In genomic region chr11:105494786-105495369, GRCm38 (mm10) we compare ENCODE assay signal across 13 mouse cellular contexts. TPM values are rescaled to one million over a fixed set of nuclear protein-coding genes. Genes with fewer than 3 reads are reported as not detected.
DNase-seq lines count a peak whose midpoint lies in the region; ATAC-seq lines count a peak whose summit lies in the region.
"Had no signal": no experiment of that assay in that cellular context is flagged by ENCODE, and none has a peak within 500 bp of the region (broad histone marks: within the 10 kb centered on the region; RNA-seq: fewer than 3 reads in every experiment).

No protein-coding gene starts in this region.

- H3K36me3 ChIP-seq in heart, embryonic 10.5 days = no peaks in the 10 kb centered on the region
- H3K36me3 ChIP-seq in neural tube, embryonic 15.5 days = no peaks in the 10 kb centered on the region

- H3K27ac ChIP-seq in heart, embryonic 10.5 days = peak overlapping the region; percentile 53; the same call in 1 of the 2 replicates
- no peak overlapping the region for H3K27ac ChIP-seq in neural tube, embryonic 15.5 days (replicated peaks)
- H3K27ac ChIP-seq: heart, adult 2 months; macrophage had no signal

- H3K9ac ChIP-seq in neural tube, embryonic 15.5 days (replicated peaks) = no peak overlapping the region

- no peak for DNase-seq in heart, embryonic 10.5 days (ENCODE audit: low spot score)
- no peak for DNase-seq in heart, postnatal 36 days
- DNase-seq in neural tube, embryonic 10.5 days (ENCODE audit: extremely low spot score, low spot score) = peak; percentile 13
- DNase-seq in heart, postnatal 10 days = peak; percentile 51 to 52
- DNase-seq in urinary bladder, adult 2 months (ENCODE audit: low spot score) = no peak
- DNase-seq: cerebellum, adult 9-10 months; kidney, adult 18-20 months had no signal

- WGBS in heart, embryonic 10.5 days = 64% methylated on average over 6 of the region's 6 CpGs
- WGBS in neural tube, embryonic 15.5 days = 86% methylated on average over 6 of the region's 6 CpGs

- no peaks in the 10 kb centered on the region for H3K9me3 ChIP-seq in heart, embryonic 10.5 days
- H3K9me3 ChIP-seq in neural tube, embryonic 15.5 days (replicated peaks) = no peaks in the 10 kb centered on the region

- no peaks in the 10 kb centered on the region for H3K27me3 ChIP-seq in heart, embryonic 10.5 days (ENCODE audit: insufficient read depth, poor library complexity, severe bottlenecking)
- no peaks in the 10 kb centered on the region for H3K27me3 ChIP-seq in neural tube, embryonic 15.5 days (replicated peaks)

- H3K4me2 ChIP-seq in neural tube, embryonic 15.5 days = no peak overlapping the region

- H3K4me1 ChIP-seq in heart, embryonic 10.5 days = peaks cover 49% of the 10 kb centered on the region
- H3K4me1 ChIP-seq in neural tube, embryonic 15.5 days = peaks cover 4% of the 10 kb centered on the region; the same call in 1 of the 2 replicates

- intact Hi-C loops in heart, postnatal 36 days (cut with DNase I) = no loop called here
- intact Hi-C loops in heart, postnatal 10 days (cut with DNase I) = no loop called here

- ATAC-seq in neural tube, embryonic 15.5 days (ENCODE audit: low FRiP score) = no peak
- no peak for ATAC-seq in erythroblast, adult 5-6 weeks (replicated peaks; ENCODE audit: low FRiP score, poor library complexity, severe bottlenecking)

- no peak overlapping the region; the same call in 1 of the 2 replicates for H3K4me3 ChIP-seq in heart, embryonic 10.5 days
- no peak overlapping the region for H3K4me3 ChIP-seq in neural tube, embryonic 15.5 days (replicated peaks)
- H3K4me3 ChIP-seq: heart, adult 2 months had no signal

RNA-seq across cellular contexts. Expression of gene March10, which starts 38.3 kb away (rescaled TPM):
- 0.23 and 0.40 TPM in 2 replicates for polyA plus RNA-seq in heart, embryonic 10.5 days (2016; fragmentation: Nextera tagmentation; extraction: Ambion mirVana)
- total RNA-seq in heart, postnatal 36 days (2021) = not detected
- 0.38 and 0.73 TPM in 2 replicates for polyA plus RNA-seq in neural tube, embryonic 15.5 days (2015; fragmentation: Nextera tagmentation; extraction: Ambion mirVana)
- total RNA-seq in heart, postnatal 10 days (2021) = not detected
- not detected in 2 replicates for total RNA-seq in erythroblast, adult 5-6 weeks (2015; ENCODE audit: low replicate concordance)
- total RNA-seq in erythroblast, adult 5-6 weeks (2017; ENCODE audit: low replicate concordance) = not detected in 2 replicates
- not detected in 2 replicates for polyA plus RNA-seq in urinary bladder, adult 2 months (2012; rRNA removed)
- total RNA-seq: heart, adult 2 months; liver, adult 2 months; neutrophil, adult 5-6 weeks had no signal
- polyA plus RNA-seq: liver, adult 2 months; macrophage had no signal

Comparison
In these comparisons a context has a peak if more than half of its experiments do, and no peak if none do; other contexts are left out.
1. DNase-seq: peak in neural tube, embryonic 10.5 days (single experiment) and heart, postnatal 10 days (2 of 2); none in heart, embryonic 10.5 days (single experiment), heart, postnatal 36 days (0 of 2) and urinary bladder, adult 2 months (single experiment).